8 mouse cellular contexts compared by ENCODE assay signal in genomic region chr9:31385500-31385869, GRCm38 (mm10). TPM values are rescaled to one million over a fixed set of nuclear protein-coding genes. Genes with fewer than 3 reads are reported as not detected.
DNase-seq lines count a peak whose midpoint lies in the region; ATAC-seq and TF ChIP-seq lines count a peak whose summit lies in the region.

No protein-coding gene starts in this region.

- no peaks in the 10 kb centered on the region for H3K27me3 ChIP-seq in testis, adult 2 months (ENCODE audit: control insufficient read depth, insufficient read depth, low read length)
- H3K27me3 ChIP-seq in hindbrain, embryonic 16.5 days (replicated peaks; ENCODE audit: control insufficient read depth, insufficient read depth, low read length) = no peaks in the 10 kb centered on the region
- no peaks in the 10 kb centered on the region for H3K27me3 ChIP-seq in midbrain, embryonic 13.5 days

- TF ChIP-seq CTCF in testis, adult 2 months (IDR thresholded peaks at IDR 0.05; ENCODE audit: control insufficient read depth, insufficient read depth, insufficient replicate concordance, low read depth, low read length) = no peak

- H3K4me2 ChIP-seq in hindbrain, embryonic 16.5 days (ENCODE audit: low read length) = peak overlapping the region; percentile 78
- peak overlapping the region; percentile 82 for H3K4me2 ChIP-seq in midbrain, embryonic 13.5 days (replicated peaks)

- H3K27ac ChIP-seq in testis, adult 2 months (ENCODE audit: control insufficient read depth, insufficient read depth, low read depth, low read length) = peak overlapping the region; percentile 79
- H3K27ac ChIP-seq in hindbrain, embryonic 16.5 days (ENCODE audit: low read depth, low read length) = no peak overlapping the region
- no peak overlapping the region for H3K27ac ChIP-seq in midbrain, embryonic 13.5 days

- H3K4me3 ChIP-seq in testis, adult 2 months (ENCODE audit: control insufficient read depth, low read depth, low read length) = peak overlapping the region; percentile 94
- peak overlapping the region; percentile 84 for H3K4me3 ChIP-seq in hindbrain, embryonic 16.5 days (ENCODE audit: low read length)
- peak overlapping the region; percentile 85 for H3K4me3 ChIP-seq in midbrain, embryonic 13.5 days (replicated peaks)

- peaks cover 7% of the 10 kb centered on the region for H3K4me1 ChIP-seq in testis, adult 2 months (ENCODE audit: control insufficient read depth, insufficient read depth, low read length)
- H3K4me1 ChIP-seq in hindbrain, embryonic 16.5 days (ENCODE audit: control insufficient read depth, insufficient read depth, low read depth, low read length) = peaks cover 13% of the 10 kb centered on the region
- H3K4me1 ChIP-seq in midbrain, embryonic 13.5 days (replicated peaks) = peaks cover 26% of the 10 kb centered on the region

- peak overlapping the region; percentile 87 for H3K9ac ChIP-seq in hindbrain, embryonic 16.5 days (ENCODE audit: low read depth, low read length)
- peak overlapping the region; percentile 87 for H3K9ac ChIP-seq in midbrain, embryonic 13.5 days (replicated peaks)

- ATAC-seq in hindbrain, embryonic 16.5 days = peak; percentile 56; the same call in 1 of the 2 replicates
- no peak; the same call in 1 of the 2 replicates for ATAC-seq in midbrain, embryonic 13.5 days

- 24% methylated on average over 4 of the region's 4 CpGs for WGBS in hindbrain, embryonic 16.5 days
- 16% methylated on average over 4 of the region's 4 CpGs for WGBS in midbrain, embryonic 13.5 days

- no peaks in the 10 kb centered on the region for H3K9me3 ChIP-seq in hindbrain, embryonic 16.5 days (ENCODE audit: control insufficient read depth, low read length)
- no peaks in the 10 kb centered on the region for H3K9me3 ChIP-seq in midbrain, embryonic 13.5 days

- no peak for TF ChIP-seq POLR2A in testis, adult 2 months (IDR thresholded peaks at IDR 0.05; ENCODE audit: control insufficient read depth, low read depth, low read length)

- no peaks in the 10 kb centered on the region; the same call in 1 of the 2 replicates for H3K36me3 ChIP-seq in testis, adult 2 months (ENCODE audit: control insufficient read depth, insufficient read depth, low read length)
- peaks cover 2% of the 10 kb centered on the region; the same call in 1 of the 2 replicates for H3K36me3 ChIP-seq in hindbrain, embryonic 16.5 days (ENCODE audit: control insufficient read depth, insufficient read depth, low read length)
- peaks cover 14% of the 10 kb centered on the region for H3K36me3 ChIP-seq in midbrain, embryonic 13.5 days

- peak; percentile 33 for DNase-seq in cerebellum, adult 11-12 months
- no peak for DNase-seq in cerebellum, postnatal 4 days (ENCODE audit: low spot score in 2 of 2)
- DNase-seq in testis, postnatal 14 days (ENCODE audit: low spot score) = no peak
- DNase-seq in adrenal gland, adult 2 months = no peak
- DNase-seq in layer of hippocampus, postnatal 25 days (ENCODE audit: extremely low spot score in 1 of 2, low spot score in 1 of 2) = no peak

RNA-seq across cellular contexts. Expression of gene Nfrkb, which starts 0.5 kb away (rescaled TPM):
- polyA plus RNA-seq in testis, adult 2 months (2012; rRNA removed) = 16.7 and 18.2 TPM in 2 replicates
- 22.5 and 23.5 TPM in 2 replicates for polyA plus RNA-seq in hindbrain, embryonic 16.5 days (2015; fragmentation: Nextera tagmentation; extraction: Ambion mirVana)
- 30.2 and 32.1 TPM in 2 replicates for polyA plus RNA-seq in midbrain, embryonic 13.5 days (2015; fragmentation: Nextera tagmentation; extraction: Ambion mirVana)
- total RNA-seq in adrenal gland, adult 2 months (2021) = 10 to 100 TPM; 15.7 to 19.0 TPM
- 17.7 and 18.7 TPM in 2 replicates for polyA plus RNA-seq in adrenal gland, adult 2 months (2012; rRNA removed)
- total RNA-seq in layer of hippocampus, postnatal 25 days (2021) = 10 to 100 TPM; 26.2 to 34.3 TPM
